Mouse (Mus musculus) stomach, postnatal 0 days (tissue): ENCODE measurements around the gene G3bp2. TPM values are rescaled to one million over a fixed set of nuclear protein-coding genes. Genes with fewer than 3 reads are reported as not detected.
A peak's percentile ranks its signal among the peaks of the same experiment; 100 is the strongest.

Experiments used
- ATAC-seq: fragments of 200-750 bp; cut with Nextera tagmentation; 2 replicates; pipeline ENCODE4 v1.8.0; 2017; ENCODE audit not compliant: low FRiP score, low TSS enrichment
- DNase-seq: peaks from one replicate; pipeline ENCODE4 v3.0.0-alpha.2; 2016; ENCODE audit warnings: low spot score
- H3K27ac ChIP-seq: fragments of 300-500 bp; sonication (generic); replicated peaks from 2 replicates; pipeline ENCODE4 v1.5.1; 2014; ENCODE audit warnings: mild to moderate bottlenecking, control low read depth
- H3K27me3 ChIP-seq: fragments of 300-500 bp; sonication (generic); 2 replicates; pipeline ENCODE4 v1.6.1; 2014; ENCODE audit warnings: low read length; ENCODE audit not compliant: control insufficient read depth, insufficient read depth
- H3K36me3 ChIP-seq: fragments of 300-500 bp; sonication (generic); 2 replicates; pipeline ENCODE4 v1.6.1; 2014; ENCODE audit warnings: low read length, mixed read lengths; ENCODE audit not compliant: control insufficient read depth, insufficient read depth
- H3K4me1 ChIP-seq: fragments of 300-500 bp; sonication (generic); replicated peaks from 2 replicates; pipeline ENCODE4 v1.6.1; 2014; ENCODE audit warnings: antibody characterized with exemption; ENCODE audit not compliant: control insufficient read depth, insufficient read depth
- H3K4me2 ChIP-seq: fragments of 300-500 bp; sonication (generic); replicated peaks from 2 replicates; pipeline ENCODE4 v1.6.1; 2014; ENCODE audit warnings: low read depth, mild to moderate bottlenecking, control low read depth, moderate library complexity
- H3K4me3 ChIP-seq: fragments of 300-500 bp; sonication (generic); 2 replicates; pipeline ENCODE4 v1.5.1; 2014; ENCODE audit warnings: low read depth, low read length, control low read depth
- H3K9ac ChIP-seq: fragments of 300-500 bp; sonication (generic); 2 replicates; pipeline ENCODE4 v1.6.1; 2014; ENCODE audit warnings: mild to moderate bottlenecking, low read length, control low read depth, mixed read lengths
- H3K9me3 ChIP-seq: fragments of 300-500 bp; sonication (generic); 2 replicates; pipeline ENCODE4 v1.6.1; 2016; ENCODE audit warnings: low read length; ENCODE audit not compliant: control insufficient read depth
- CTCF ChIP-seq: IDR thresholded peaks from 2 replicates; pipeline ENCODE4 v1.5.1; 2016; ENCODE audit warnings: antibody characterized with exemption, low read depth, mild to moderate bottlenecking, moderate library complexity
- EP300 ChIP-seq: optimal IDR thresholded peaks from 2 replicates; pipeline ENCODE3; 2016; ENCODE audit warnings: antibody characterized with exemption
- WGBS: fragments of 180-500 bp; shearing (Covaris S2); extraction: QIAGEN DNeasy Blood & Tissue Kit; methylation state at CpG from one replicate; pipeline ENCODE4 v1.1.7; 2014; 5-methylcytosine and 5-hydroxymethylcytosine counted together
- polyA plus RNA-seq: library from polyadenylated mRNA; unstranded; fragments of >200 nt; fragmentation: Nextera tagmentation; extraction: Ambion mirVana; gene quantifications from 2 replicates; pipeline ENCODE4 v1.2.1, GENCODE M21; 2015

G3bp2 gene
- polyA plus RNA-seq, 1 experiment from 2014 or later, result 111 TPM

DNA sequence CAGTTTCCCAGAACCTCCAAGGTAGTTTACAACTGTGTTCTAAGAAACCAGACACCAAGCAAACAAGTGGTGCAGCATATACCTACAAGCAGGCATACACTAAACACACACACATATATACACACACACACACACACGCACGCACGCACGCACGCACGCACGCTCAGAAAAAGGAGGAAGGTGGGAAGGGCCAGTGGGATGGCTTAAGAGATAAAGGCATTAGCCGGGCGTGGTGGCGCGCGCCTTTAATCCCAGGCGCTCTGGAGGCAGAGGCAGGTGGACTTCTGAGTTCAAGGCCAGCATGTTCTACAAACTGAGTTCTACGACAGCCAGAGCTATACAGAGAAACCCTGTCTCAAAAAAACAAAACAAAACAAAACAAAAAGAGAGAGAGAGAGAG, 9.5 kb downstream of the G3bp2 start:
- Histone ChIP-seq H3K27ac (no peak overlapping the region), H3K36me3 (no peaks in the 10 kb centered on the region), H3K9ac (no peak overlapping the region), H3K27me3 (no peaks in the 10 kb centered on the region), H3K4me3 (no peak overlapping the region), H3K4me1 (no peaks in the 10 kb centered on the region), H3K9me3 (no peaks in the 10 kb centered on the region), H3K4me2 (no peak overlapping the region)
- ATAC-seq, result no peak
- 82% methylated on average over 14 of the region's 14 CpGs for WGBS
- peak; percentile 25 for DNase-seq
- TF ChIP-seq CTCF, result no peak
- no peak for TF ChIP-seq EP300

- Histone ChIP-seq H3K4me1 (no peaks in the 10 kb centered on the region), H3K9me3 (no peaks in the 10 kb centered on the region), H3K4me3 (no peak overlapping the region), H3K27ac (no peak overlapping the region), H3K36me3 (peaks cover 18% of the 10 kb centered on the region), H3K9ac (no peak overlapping the region), H3K4me2 (no peak overlapping the region), H3K27me3 (no peaks in the 10 kb centered on the region)
- DNase-seq (no peak), ATAC-seq (no peak)
- TF ChIP-seq CTCF, result peak; percentile 59
- TF ChIP-seq EP300, result no peak
- 96% methylated on average over 2 of the region's 2 CpGs for WGBS
Observed at GRCm38 (mm10) chr5:92063192-92063591, 20.3 kb downstream of the G3bp2 start.

- Histone ChIP-seq H3K4me3 (no peak overlapping the region), H3K4me2 (no peak overlapping the region), H3K27me3 (no peaks in the 10 kb centered on the region), H3K36me3 (peaks cover 21% of the 10 kb centered on the region), H3K27ac (no peak overlapping the region), H3K9me3 (no peaks in the 10 kb centered on the region), H3K9ac (no peak overlapping the region), H3K4me1 (no peaks in the 10 kb centered on the region)
- ATAC-seq, result no peak
- TF ChIP-seq CTCF, result no peak
- TF ChIP-seq EP300, result no peak
- 89% methylated on average over 6 of the region's 6 CpGs for WGBS
- no peak for DNase-seq
Observed at GRCm38 (mm10) chr5:92052866-92053265, 30.7 kb downstream of the G3bp2 start.

- H3K4me3 ChIP-seq, result no peak overlapping the region
- no peak overlapping the region for H3K27ac ChIP-seq
- no peak for DNase-seq
- no peaks in the 10 kb centered on the region for H3K9me3 ChIP-seq
- no peaks in the 10 kb centered on the region for H3K27me3 ChIP-seq
- ATAC-seq, result no peak
- H3K36me3 ChIP-seq, result peaks cover 9% of the 10 kb centered on the region
- TF ChIP-seq CTCF, result no peak
- TF ChIP-seq EP300, result no peak
- 87% methylated on average over 3 of the region's 3 CpGs for WGBS
- no peak overlapping the region for H3K4me2 ChIP-seq
- H3K9ac ChIP-seq, result no peak overlapping the region
- H3K4me1 ChIP-seq, result no peaks in the 10 kb centered on the region
Observed at GRCm38 (mm10) chr5:92050419-92050818, 33.1 kb downstream of the G3bp2 start.

GRCm38 (mm10) chr5:92043783-92044182, 39.7 kb downstream of the G3bp2 start, which contains the start of gene Cdkl2:
TSS of gene Cdkl2 (minus strand) at chr5:92043883.
- no peaks in the 10 kb centered on the region for H3K27me3 ChIP-seq
- H3K9ac ChIP-seq, result peak within 1 kb of the TSS; percentile 78
- DNase-seq (no peak), ATAC-seq (no peak)
- H3K4me1 ChIP-seq, result no peaks in the 10 kb centered on the region
- peak within 1 kb of the TSS; percentile 90 for H3K4me2 ChIP-seq
- 70% methylated on average over 4 of the region's 4 CpGs for WGBS
- H3K36me3 ChIP-seq, result no peaks in the 10 kb centered on the region
- peak within 1 kb of the TSS; percentile 88 for H3K27ac ChIP-seq
- no peaks in the 10 kb centered on the region for H3K9me3 ChIP-seq
- TF ChIP-seq EP300 (no peak), CTCF (no peak)
- H3K4me3 ChIP-seq, result peak within 1 kb of the TSS; percentile 76

DNA sequence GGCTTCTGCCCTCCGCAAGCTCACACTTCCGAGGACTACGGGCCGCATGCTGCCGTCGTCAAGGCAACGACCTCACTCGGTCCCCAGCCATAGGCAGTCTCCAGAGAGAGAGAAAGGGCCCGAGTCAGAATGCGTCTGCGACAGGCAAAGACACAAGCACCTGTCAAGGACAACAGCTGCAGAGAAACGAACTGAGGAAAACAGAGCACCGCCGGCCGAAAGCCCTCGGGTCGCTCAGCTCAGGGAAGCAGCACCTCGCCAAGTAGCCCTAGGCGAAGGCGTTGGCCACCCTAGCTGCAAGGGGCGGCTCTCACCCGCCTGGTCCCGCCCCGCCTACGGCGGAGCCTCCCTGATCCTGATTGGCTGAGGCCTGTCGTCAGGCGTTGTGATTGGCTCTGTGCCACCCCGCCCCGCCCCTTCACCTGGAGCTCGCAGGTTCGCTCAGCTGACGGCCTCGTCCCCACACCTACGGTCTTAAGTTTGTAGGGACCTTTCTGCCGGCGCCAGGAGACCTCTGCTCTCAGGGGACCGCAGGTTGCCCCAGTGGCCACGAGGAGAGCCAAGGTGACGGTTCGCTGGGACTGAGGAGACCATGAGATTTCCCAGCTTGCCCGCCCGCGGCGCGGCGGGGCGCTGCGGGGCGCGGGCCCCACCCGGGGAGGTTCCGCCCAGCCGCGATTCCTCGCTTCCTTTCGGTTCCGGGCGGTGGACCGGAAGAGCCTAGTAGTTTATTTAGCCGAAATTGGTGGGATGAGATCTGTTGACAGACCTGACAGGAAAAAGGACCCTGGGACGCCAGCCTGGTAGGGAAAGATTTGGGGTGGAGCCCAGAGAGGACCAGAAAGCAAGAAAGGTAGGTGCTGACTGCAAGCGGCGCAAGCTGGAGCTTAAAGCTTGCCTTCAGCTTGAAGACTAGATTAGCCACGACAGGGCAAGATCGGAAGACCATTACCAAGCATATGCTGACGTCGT, 40.9 kb downstream of the G3bp2 start:
- peak overlapping the region; percentile 88 for H3K27ac ChIP-seq
- ATAC-seq (peak; percentile 100), DNase-seq (peak; percentile 98)
- H3K4me2 ChIP-seq, result peak overlapping the region; percentile 90
- H3K4me1 ChIP-seq, result no peaks in the 10 kb centered on the region
- under 1% methylated on average over 68 of the region's 68 CpGs for WGBS
- no peaks in the 10 kb centered on the region for H3K27me3 ChIP-seq
- H3K36me3 ChIP-seq, result no peaks in the 10 kb centered on the region
- peak overlapping the region; percentile 78 for H3K9ac ChIP-seq
- no peaks in the 10 kb centered on the region for H3K9me3 ChIP-seq
- TF ChIP-seq CTCF, result no peak
- TF ChIP-seq EP300, result no peak
- H3K4me3 ChIP-seq, result peak overlapping the region; percentile 76
